Mouse (Mus musculus): ENCODE results near the gene Pik3ca. TPM values are rescaled to one million over a fixed set of nuclear protein-coding genes. Genes with fewer than 3 reads are reported as not detected.

Gene Pik3ca
- polyA plus RNA-seq, 1 experiment from 2014 or later: 14.8 TPM

DNA sequence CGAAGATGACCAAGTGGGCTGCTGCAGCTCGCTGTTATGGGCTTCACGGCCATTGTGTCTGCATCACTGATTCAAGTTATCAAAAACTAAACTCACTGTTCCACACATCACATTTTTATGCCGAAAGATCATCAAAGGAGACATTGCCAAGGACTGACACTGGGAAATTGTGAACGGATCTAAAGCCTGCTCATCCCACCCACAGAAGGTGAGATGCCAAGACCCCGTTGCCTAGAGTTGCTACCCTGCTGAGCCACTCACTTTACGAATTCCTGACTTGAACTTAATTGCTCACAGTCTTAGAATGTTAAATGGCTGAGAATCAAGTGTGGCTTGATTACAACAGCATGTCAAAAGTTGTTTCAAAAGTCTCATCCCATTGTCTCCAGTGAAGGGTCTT, 73.0 kb downstream of the Pik3ca start:
- Histone ChIP-seq H3K27me3 (no peaks in the 10 kb centered on the region), H3K4me1 (no peaks in the 10 kb centered on the region), H3K9me3 (no peaks in the 10 kb centered on the region), H3K4me2 (replicated peaks) (no peak overlapping the region), H3K9ac (replicated peaks) (no peak overlapping the region), H3K27ac (replicated peaks) (no peak overlapping the region), H3K4me3 (no peak overlapping the region), H3K36me3 (no peaks in the 10 kb centered on the region)
- WGBS: 74% methylated on average over 7 of the region's 7 CpGs
- no peak for ATAC-seq (replicated peaks)

DNA sequence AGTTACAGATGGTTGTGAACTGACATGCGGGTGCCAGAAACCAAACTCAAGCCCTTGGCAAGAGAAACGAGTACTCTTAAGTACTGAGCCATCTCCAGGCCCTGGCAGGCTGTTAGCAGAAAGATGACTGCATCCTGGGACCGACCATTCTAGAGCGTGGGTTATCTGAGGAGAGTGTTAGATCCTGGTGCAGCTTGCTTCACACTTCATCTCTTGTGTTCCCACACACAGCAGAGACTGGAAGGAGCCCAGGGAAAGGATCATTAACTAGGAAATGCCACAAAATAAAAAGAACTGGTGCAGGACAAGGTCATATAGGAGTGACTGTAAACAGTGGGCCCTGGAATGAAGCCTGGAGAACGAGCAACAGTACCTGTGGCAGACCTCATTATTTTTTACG, 73.6 kb downstream of the Pik3ca start:
- 74% methylated on average over 6 of the region's 6 CpGs for WGBS
- no peak overlapping the region for H3K4me2 ChIP-seq (replicated peaks)
- no peak overlapping the region for H3K9ac ChIP-seq (replicated peaks)
- no peaks in the 10 kb centered on the region for H3K9me3 ChIP-seq
- H3K36me3 ChIP-seq: no peaks in the 10 kb centered on the region
- H3K4me3 ChIP-seq: no peak overlapping the region
- H3K27ac ChIP-seq (replicated peaks): no peak overlapping the region
- no peak for ATAC-seq (replicated peaks)
- H3K4me1 ChIP-seq: no peaks in the 10 kb centered on the region
- H3K27me3 ChIP-seq: no peaks in the 10 kb centered on the region

- H3K4me1 ChIP-seq: no peaks in the 10 kb centered on the region
- no peak overlapping the region for H3K4me3 ChIP-seq
- H3K36me3 ChIP-seq: no peaks in the 10 kb centered on the region
- H3K9ac ChIP-seq (replicated peaks): no peak overlapping the region
- ATAC-seq (replicated peaks): no peak
- H3K27me3 ChIP-seq: no peaks in the 10 kb centered on the region
- 78% methylated on average over 14 of the region's 14 CpGs for WGBS
- H3K27ac ChIP-seq (replicated peaks): no peak overlapping the region
- no peak overlapping the region for H3K4me2 ChIP-seq (replicated peaks)
- no peaks in the 10 kb centered on the region for H3K9me3 ChIP-seq
These were observed 74.9 kb downstream of the Pik3ca start for GRCm38 (mm10) chr3:32472191-32472900.

GRCm38 (mm10) chr3:32473184-32473583, 75.7 kb downstream of the Pik3ca start:
- 87% methylated on average over 10 of the region's 10 CpGs for WGBS
- H3K4me1 ChIP-seq: no peaks in the 10 kb centered on the region
- no peak for ATAC-seq (replicated peaks)

DNA sequence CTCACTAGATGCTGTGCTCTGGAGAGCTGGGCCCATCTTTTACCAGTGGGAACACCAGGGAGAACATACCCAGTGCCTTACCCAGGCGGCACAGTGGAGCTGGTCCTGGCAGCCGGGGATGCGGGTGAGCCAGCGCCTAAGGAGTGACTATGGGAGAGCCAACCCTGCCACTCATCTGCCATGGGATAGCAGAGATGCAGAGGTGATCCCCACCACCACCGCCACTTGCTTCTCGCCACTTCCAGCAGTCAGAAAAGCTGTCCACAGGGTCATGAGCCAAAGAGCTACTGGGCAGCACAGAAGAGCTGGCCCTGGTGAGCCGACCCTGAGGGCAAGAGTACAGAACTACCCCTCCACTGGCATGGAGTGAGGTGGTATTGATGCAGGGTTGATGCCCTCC, 82.5 kb downstream of the Pik3ca start:
- WGBS: 93% methylated on average over 7 of the region's 7 CpGs
- no peak overlapping the region for H3K9ac ChIP-seq (replicated peaks)
- no peaks in the 10 kb centered on the region for H3K4me1 ChIP-seq
- H3K27me3 ChIP-seq: no peaks in the 10 kb centered on the region
- no peak for ATAC-seq (replicated peaks)
- H3K4me2 ChIP-seq (replicated peaks): no peak overlapping the region
- no peaks in the 10 kb centered on the region for H3K36me3 ChIP-seq
- H3K9me3 ChIP-seq: no peaks in the 10 kb centered on the region
- H3K27ac ChIP-seq (replicated peaks): no peak overlapping the region
- no peak overlapping the region for H3K4me3 ChIP-seq

More at GRCm38 (mm10) chr3:32473184-32473583, 75.7 kb downstream of the Pik3ca start:
- H3K4me3 ChIP-seq: no peak overlapping the region
- no peaks in the 10 kb centered on the region for H3K27me3 ChIP-seq
- no peak overlapping the region for H3K27ac ChIP-seq (replicated peaks)
- H3K9me3 ChIP-seq: no peaks in the 10 kb centered on the region
- H3K4me2 ChIP-seq (replicated peaks): no peak overlapping the region
- no peak overlapping the region for H3K9ac ChIP-seq (replicated peaks)
- no peaks in the 10 kb centered on the region for H3K36me3 ChIP-seq

GRCm38 (mm10) chr3:32483035-32483434, 85.6 kb downstream of the Pik3ca start:
- H3K36me3 ChIP-seq: no peaks in the 10 kb centered on the region
- 80% methylated on average over 3 of the region's 3 CpGs for WGBS
- no peak overlapping the region for H3K27ac ChIP-seq (replicated peaks)
- ATAC-seq (replicated peaks): no peak
- H3K4me2 ChIP-seq (replicated peaks): no peak overlapping the region
- no peaks in the 10 kb centered on the region for H3K27me3 ChIP-seq
- H3K9ac ChIP-seq (replicated peaks): no peak overlapping the region
- H3K9me3 ChIP-seq: no peaks in the 10 kb centered on the region
- no peak overlapping the region for H3K4me3 ChIP-seq
- H3K4me1 ChIP-seq: no peaks in the 10 kb centered on the region

DNA sequence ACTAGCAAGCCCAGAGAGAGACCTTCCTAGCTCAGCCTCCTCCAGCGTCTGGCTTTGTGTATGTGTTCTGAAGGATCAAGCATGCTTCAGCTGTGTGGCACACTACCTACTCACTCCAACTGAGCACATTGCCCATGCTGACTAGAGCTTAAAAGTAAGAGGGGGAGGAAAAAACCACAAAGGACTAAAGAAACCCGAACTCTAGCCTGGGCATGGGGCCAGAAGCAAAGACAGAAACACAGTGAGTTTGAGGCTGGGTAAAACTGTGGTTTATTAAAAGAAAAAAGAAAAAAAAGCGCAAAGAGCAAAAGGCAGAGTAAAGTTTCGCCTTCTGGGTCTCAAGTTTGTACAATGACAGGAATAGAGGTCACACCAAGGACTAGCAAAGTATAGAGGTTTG, 89.1 kb downstream of the Pik3ca start:
- Histone ChIP-seq H3K4me1 (no peaks in the 10 kb centered on the region), H3K9me3 (no peaks in the 10 kb centered on the region), H3K9ac (replicated peaks) (no peak overlapping the region), H3K27me3 (no peaks in the 10 kb centered on the region), H3K4me2 (replicated peaks) (no peak overlapping the region), H3K27ac (replicated peaks) (no peak overlapping the region), H3K36me3 (no peaks in the 10 kb centered on the region), H3K4me3 (no peak overlapping the region)
- WGBS: 75% methylated on average over 4 of the region's 4 CpGs
- no peak for ATAC-seq (replicated peaks)

- H3K4me1 ChIP-seq: no peaks in the 10 kb centered on the region
- no peaks in the 10 kb centered on the region for H3K27me3 ChIP-seq
- no peak for ATAC-seq (replicated peaks)
- H3K4me3 ChIP-seq: no peak overlapping the region
- no peak overlapping the region for H3K27ac ChIP-seq (replicated peaks)
- WGBS: 86% methylated on average over 6 of the region's 6 CpGs
- H3K9ac ChIP-seq (replicated peaks): no peak overlapping the region
- no peaks in the 10 kb centered on the region for H3K36me3 ChIP-seq
- no peak overlapping the region for H3K4me2 ChIP-seq (replicated peaks)
- no peaks in the 10 kb centered on the region for H3K9me3 ChIP-seq
These were observed 90.7 kb downstream of the Pik3ca start for GRCm38 (mm10) chr3:32488172-32488571.

DNA sequence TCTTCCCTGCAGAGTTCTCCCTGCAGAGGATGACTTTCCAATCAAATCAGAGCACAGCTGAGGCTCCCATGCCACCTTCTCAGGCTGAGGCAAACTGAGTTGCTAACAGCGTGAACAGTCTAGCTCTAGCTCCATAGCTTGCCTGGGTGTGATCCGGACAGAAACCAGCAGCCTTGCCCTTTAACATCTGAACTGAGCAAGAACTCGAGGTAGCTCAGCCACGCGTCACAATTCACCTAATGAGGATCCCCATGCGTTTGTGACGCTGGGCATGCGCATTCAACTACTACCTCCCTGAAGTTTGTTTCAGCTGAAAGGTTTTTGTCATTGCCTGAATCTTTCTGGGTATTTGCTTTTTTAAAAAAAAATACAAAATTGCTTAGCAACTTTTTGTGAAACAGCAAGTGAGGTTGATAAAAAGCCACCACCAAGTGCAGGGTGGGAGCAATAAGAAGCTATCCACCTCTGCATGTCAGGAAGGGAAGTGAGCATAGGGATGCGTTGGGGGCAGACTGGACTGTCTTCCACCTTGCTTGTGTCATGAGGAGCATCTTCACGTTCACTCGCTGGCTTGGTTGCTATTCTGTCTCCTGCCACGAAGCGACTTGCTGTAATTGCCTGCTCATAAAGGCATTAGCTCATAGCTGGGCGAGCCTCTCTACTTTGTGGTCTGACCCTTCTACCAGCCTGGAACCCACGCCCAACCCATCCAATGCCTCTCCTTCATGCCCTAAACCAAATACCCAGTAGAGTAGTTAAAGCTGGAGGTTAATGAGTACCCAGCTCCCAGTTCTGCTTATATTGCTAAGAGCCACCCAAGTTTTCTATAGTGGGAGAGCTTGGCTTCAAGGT, 92.8 kb downstream of the Pik3ca start:
- Histone ChIP-seq H3K9ac (replicated peaks) (no peak overlapping the region), H3K4me1 (no peaks in the 10 kb centered on the region), H3K27me3 (no peaks in the 10 kb centered on the region), H3K4me3 (no peak overlapping the region), H3K27ac (replicated peaks) (no peak overlapping the region), H3K4me2 (replicated peaks) (no peak overlapping the region), H3K9me3 (no peaks in the 10 kb centered on the region), H3K36me3 (no peaks in the 10 kb centered on the region)
- WGBS: 85% methylated on average over 15 of the region's 15 CpGs
- ATAC-seq (replicated peaks): no peak

- Histone ChIP-seq H3K9me3 (no peaks in the 10 kb centered on the region), H3K4me2 (replicated peaks) (no peak overlapping the region)
- ATAC-seq (replicated peaks): no peak
These were observed 93.5 kb downstream of the Pik3ca start for GRCm38 (mm10) chr3:32490928-32491315.

DNA sequence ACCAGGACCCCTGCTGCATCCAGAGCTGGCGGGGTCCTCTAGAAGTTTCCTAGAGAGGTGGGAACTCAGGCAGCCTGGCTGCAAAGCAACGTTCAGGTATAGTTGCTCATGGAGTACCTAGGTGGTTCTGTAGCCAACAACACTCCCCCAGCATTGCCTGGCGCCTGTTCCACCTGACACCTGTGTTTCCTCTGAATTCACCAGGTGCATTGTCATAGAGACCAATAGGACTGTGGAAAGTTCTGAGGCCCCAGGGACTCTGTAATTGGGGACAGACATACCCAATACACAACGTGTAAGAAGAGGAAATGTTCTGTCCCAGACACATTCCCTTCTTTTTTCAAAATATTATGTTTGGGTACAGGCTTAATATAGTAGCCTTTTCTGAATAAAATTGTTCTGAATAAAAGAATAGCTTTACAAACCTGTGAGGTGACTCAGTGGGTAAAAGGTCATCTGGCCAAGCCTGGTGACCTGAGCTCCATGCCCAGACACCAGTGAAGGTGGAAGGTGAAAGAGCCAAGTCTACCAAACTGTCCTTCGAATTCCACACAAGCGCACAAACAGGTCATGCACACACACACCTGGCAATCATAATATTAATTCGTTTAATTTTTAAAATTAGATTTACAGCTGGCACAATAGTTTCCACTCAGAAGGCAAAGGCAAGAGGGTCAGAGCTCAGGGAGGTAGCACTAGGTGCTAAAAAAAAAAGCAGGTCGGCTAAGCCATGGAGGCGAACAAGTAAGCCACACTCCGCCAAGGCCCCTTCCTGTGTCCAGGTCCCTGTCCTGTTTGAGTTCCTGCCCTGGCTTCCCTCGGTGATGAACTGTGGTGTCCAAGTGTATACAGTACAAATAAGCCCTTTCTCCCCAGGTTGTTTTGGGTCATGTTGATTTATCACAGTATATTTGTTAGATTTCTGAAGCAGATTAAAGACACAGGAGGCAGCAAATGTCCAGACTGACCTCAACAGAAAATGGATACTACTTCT, 94.9 kb downstream of the Pik3ca start, which contains the start of gene Kcnmb3:
Kcnmb3 (minus strand) TSS at position 135 of the 994 bp plus-strand sequence.
- Histone ChIP-seq H3K27me3 (no peaks in the 10 kb centered on the region), H3K4me3 (no peak within 1 kb of the TSS), H3K4me1 (0 out of 2 replicates have a peak, but pooled peaks cover 2% of the 10 kb centered on the region), H3K36me3 (no peaks in the 10 kb centered on the region), H3K9ac (replicated peaks) (no peak within 1 kb of the TSS), H3K27ac (replicated peaks) (no peak within 1 kb of the TSS), H3K4me2 (replicated peaks) (no peak within 1 kb of the TSS), H3K9me3 (no peaks in the 10 kb centered on the region)
- 86% methylated on average over 11 of the region's 11 CpGs for WGBS
- no peak for ATAC-seq (replicated peaks)

More at GRCm38 (mm10) chr3:32490928-32491315, 93.5 kb downstream of the Pik3ca start:
- Histone ChIP-seq H3K27ac (replicated peaks) (no peak overlapping the region), H3K27me3 (no peaks in the 10 kb centered on the region), H3K4me3 (no peak overlapping the region), H3K9ac (replicated peaks) (no peak overlapping the region), H3K4me1 (no peaks in the 10 kb centered on the region), H3K36me3 (no peaks in the 10 kb centered on the region)
